Comparison of ENCODE assay signal across 8 mouse cellular contexts in the genomic region with DNA sequence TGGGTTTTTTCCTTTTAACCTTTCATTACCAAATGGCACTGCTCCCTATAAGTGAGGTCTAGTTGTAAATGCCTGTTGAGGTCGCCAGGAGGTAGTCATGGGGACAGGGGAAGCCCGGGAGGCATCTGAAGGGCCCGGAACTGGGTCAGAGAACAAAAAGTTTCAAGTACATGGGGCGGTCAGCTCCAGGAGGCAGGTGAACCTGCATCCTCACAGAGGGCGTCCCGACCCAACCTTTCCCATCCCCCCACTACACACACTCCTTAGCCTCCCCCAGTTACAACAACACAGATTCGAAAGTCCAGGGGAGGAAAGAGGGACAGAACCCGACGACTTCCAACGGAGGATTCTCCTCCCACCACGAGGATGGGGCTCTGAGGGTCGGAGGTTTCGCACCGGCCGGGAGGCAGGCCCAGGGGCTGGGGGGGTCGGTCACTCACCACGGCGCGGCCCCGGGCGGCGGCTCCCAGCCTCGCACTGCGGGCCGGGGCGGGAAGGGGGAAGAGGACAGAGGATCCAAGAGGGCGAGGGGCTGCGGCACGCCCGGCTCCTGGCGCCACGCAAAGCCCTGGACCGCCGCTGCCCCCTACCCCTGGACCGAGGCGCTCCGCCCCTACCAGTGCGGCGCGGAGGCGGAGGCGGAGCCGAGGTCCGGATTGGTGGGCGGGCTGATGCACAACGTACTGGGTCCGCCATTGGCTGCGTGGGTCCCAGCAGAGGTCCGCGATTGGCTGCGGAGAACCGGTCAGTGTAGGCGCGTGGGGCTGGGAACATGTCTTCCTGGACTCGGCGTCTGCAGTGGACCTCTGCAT. TPM values are rescaled to one million over a fixed set of nuclear protein-coding genes. Genes with fewer than 3 reads are reported as not detected.
A peak's percentile ranks its signal among the peaks of the same experiment; 100 is the strongest.
DNase-seq lines count a peak whose midpoint lies in the region; TF ChIP-seq lines count a peak whose summit lies in the region.

No protein-coding gene starts in this region.

- DNase-seq in adipocyte (ENCODE audit: low spot score): peak; percentile 81
- DNase-seq in embryo, embryonic 10 days (ENCODE audit: low spot score): peak; percentile 98
- peak; percentile 80 to 86 for DNase-seq in gastrocnemius, adult 8-10 months (ENCODE audit: low spot score in 2 of 2)
- DNase-seq in hindlimb bud, embryonic 11.5 days (ENCODE audit: extremely low spot score, low read depth, low spot score): peak; percentile 67
- DNase-seq in left cerebral cortex, adult 2 months (ENCODE audit: extremely low spot score in 1 of 2, low spot score in 2 of 2): peak; percentile 91 to 93
- peak; percentile 79 for DNase-seq in retina, postnatal 7 days (ENCODE audit: low read depth, low spot score)
- DNase-seq in urinary bladder, adult 18-20 months (ENCODE audit: low spot score in 2 of 2): peak; percentile 68 to 88

- peak overlapping the region; percentile 86 for H3K4me3 ChIP-seq in left cerebral cortex, adult 2 months
- peak overlapping the region; percentile 67 for H3K4me3 ChIP-seq in macrophage (ENCODE audit: inconsistent target)

- WGBS in macrophage (ENCODE audit: missing documents): under 1% methylated on average over 56 of the region's 56 CpGs

- no peaks in the 10 kb centered on the region for H3K36me3 ChIP-seq in macrophage (ENCODE audit: inconsistent target)

- intact Hi-C loops in left cerebral cortex, adult 2 months (cut with DNase I): no loop called here

- peak overlapping the region; percentile 92 for H3K27ac ChIP-seq in left cerebral cortex, adult 2 months
- H3K27ac ChIP-seq in macrophage: 0 out of 2 replicates have a peak overlapping the region, but pooled peaks have one; percentile 19

- H3K79me2 ChIP-seq in macrophage (ENCODE audit: inconsistent target): no peaks in the 10 kb centered on the region

- TF ChIP-seq CTCF in left cerebral cortex, adult 2 months (IDR thresholded peaks at IDR 0.05): no peak; the same call in 1 of the 2 replicates

RNA-seq across cellular contexts. Expression of a gene that starts 7.1 kb away (rescaled TPM):
- total RNA-seq in gastrocnemius, adult 8-10 months (2022): 1 to 10 TPM; 3.3 to 7.6 (median 5.2) TPM
- total RNA-seq in left cerebral cortex, adult 2 months (2021): 10 to 100 TPM; 19.4 to 20.8 TPM
- 1 to 10 TPM in 18 of 26 experiments, under 1 TPM in 7, not detected in 1; 0.55 to 5.2 (median 1.7) TPM for total RNA-seq in macrophage (2018; cell fraction: chromatin; rRNA removed)
- total RNA-seq in macrophage (2018; cell fraction: cytosol; rRNA removed): 1 to 10 TPM; 1.5 to 7.2 (median 4.4) TPM
- total RNA-seq in macrophage (2018; cell fraction: nucleus; rRNA removed): 1 to 10 TPM in 24 of 26 experiments, under 1 TPM in 2; 0.58 to 6.8 (median 1.9) TPM
- polyA plus RNA-seq in macrophage (2018): 4.1 to 15.5 TPM (median 6.0 TPM) in 3 replicates

RNA-seq across cellular contexts. Expression of a gene that starts 13.6 kb away (rescaled TPM):
- total RNA-seq in gastrocnemius, adult 8-10 months (2022): 1 to 10 TPM; 3.6 to 5.3 (median 4.0) TPM
- total RNA-seq in left cerebral cortex, adult 2 months (2021): 10 to 100 TPM; 18.6 to 21.2 TPM
- 10 to 100 TPM in 12 of 26 experiments, 1 to 10 TPM in 14; 2.9 to 25.7 (median 7.7) TPM for total RNA-seq in macrophage (2018; cell fraction: chromatin; rRNA removed)
- total RNA-seq in macrophage (2018; cell fraction: cytosol; rRNA removed): 10 to 100 TPM in 25 of 26 experiments, 1 to 10 TPM in 1; 9.6 to 26.5 (median 15.9) TPM
- total RNA-seq in macrophage (2018; cell fraction: nucleus; rRNA removed): 10 to 100 TPM in 19 of 26 experiments, 1 to 10 TPM in 7; 7.2 to 45.8 (median 12.8) TPM
- polyA plus RNA-seq in macrophage (2018): 9.4 to 27.5 TPM (median 11.3 TPM) in 3 replicates

RNA-seq across cellular contexts. Expression of a gene that starts 19.5 kb away (rescaled TPM):
- 10 to 100 TPM; 23.8 to 31.4 (median 26.8) TPM for total RNA-seq in gastrocnemius, adult 8-10 months (2022)
- 100 to 1,000 TPM; 132 to 137 TPM for total RNA-seq in left cerebral cortex, adult 2 months (2021)
- 100 to 1,000 TPM in 8 of 26 experiments, 10 to 100 TPM in 18; 45.7 to 139 (median 77.8) TPM for total RNA-seq in macrophage (2018; cell fraction: chromatin; rRNA removed)
- total RNA-seq in macrophage (2018; cell fraction: cytosol; rRNA removed): 10 to 100 TPM; 14.9 to 22.5 (median 18.3) TPM
- total RNA-seq in macrophage (2018; cell fraction: nucleus; rRNA removed): 100 to 1,000 TPM in 4 of 26 experiments, 10 to 100 TPM in 22; 52.2 to 123 (median 79.5) TPM
- polyA plus RNA-seq in macrophage (2018): 13.5 to 20.1 TPM (median 14.7 TPM) in 3 replicates

RNA-seq across cellular contexts. Expression of a gene that starts 19.5 kb away (rescaled TPM):
- total RNA-seq in gastrocnemius, adult 8-10 months (2022): 1 to 10 TPM in 3 of 4 experiments, under 1 TPM in 1; 0.83 to 7.4 (median 3.1) TPM
- 1 to 10 TPM; 2.8 to 3.7 TPM for total RNA-seq in left cerebral cortex, adult 2 months (2021)
- total RNA-seq in macrophage (2018; cell fraction: chromatin; rRNA removed): 10 to 100 TPM in 1 of 26 experiments, 1 to 10 TPM in 21, not detected in 4; 1.0 to 17.5 (median 4.4) TPM
- total RNA-seq in macrophage (2018; cell fraction: cytosol; rRNA removed): 1 to 10 TPM in 22 of 26 experiments, under 1 TPM in 4; 0.39 to 3.3 (median 1.6) TPM
- 1 to 10 TPM in 15 of 26 experiments, under 1 TPM in 3, not detected in 8; 0.60 to 4.3 (median 2.0) TPM for total RNA-seq in macrophage (2018; cell fraction: nucleus; rRNA removed)
- polyA plus RNA-seq in macrophage (2018): 0.28 to 3.5 TPM (median 1.1 TPM) in 3 replicates

RNA-seq across cellular contexts. Expression of a gene that starts 28.6 kb away (rescaled TPM):
- 10 to 100 TPM; 44.2 to 55.9 (median 50.0) TPM for total RNA-seq in gastrocnemius, adult 8-10 months (2022)
- 100 to 1,000 TPM; 247 to 267 TPM for total RNA-seq in left cerebral cortex, adult 2 months (2021)
- total RNA-seq in macrophage (2018; cell fraction: chromatin; rRNA removed): 100 to 1,000 TPM; 222 to 552 (median 353) TPM
- 10 to 100 TPM; 63.5 to 89.5 (median 74.3) TPM for total RNA-seq in macrophage (2018; cell fraction: cytosol; rRNA removed)
- 100 to 1,000 TPM; 125 to 363 (median 195) TPM for total RNA-seq in macrophage (2018; cell fraction: nucleus; rRNA removed)
- 71.0 to 98.7 TPM (median 86.0 TPM) in 3 replicates for polyA plus RNA-seq in macrophage (2018)

Comparison
In these comparisons a context has a peak if more than half of its experiments do, and no peak if none do; other contexts are left out.
1. Peak in every context shown above with its lines: DNase-seq, H3K4me3 ChIP-seq and H3K27ac ChIP-seq.
2. RNA of a gene that starts 19.5 kb away (total RNA-seq): 132 to 137 TPM in left cerebral cortex, adult 2 months; 23.8 to 31.4 TPM in gastrocnemius, adult 8-10 months; every median in the first group is over 4 times any median in the second.